Mouse (Mus musculus) midbrain, embryonic 13.5 days (tissue): ENCODE data around the gene Sult1a1. TPM values are rescaled to one million over a fixed set of nuclear protein-coding genes. Genes with fewer than 3 reads are reported as not detected.
A peak's percentile ranks its signal among the peaks of the same experiment; 100 is the strongest.

ENCODE experiments used
- ATAC-seq: fragments of 200-750 bp; cut with Nextera tagmentation; 2 replicates; pipeline ENCODE4 v1.8.0; 2017; ENCODE audit warnings: mild to moderate bottlenecking, moderate TSS enrichment, moderate library complexity
- H3K27ac ChIP-seq: fragments of 300-500 bp; sonication (generic); 2 replicates; pipeline ENCODE4 v1.5.1; 2015; ENCODE audit warnings: inconsistent platforms, mild to moderate bottlenecking, moderate library complexity
- H3K27me3 ChIP-seq: fragments of 300-500 bp; sonication (generic); 2 replicates; pipeline ENCODE4 v1.6.1; 2015; ENCODE audit warnings: mild to moderate bottlenecking, inconsistent platforms
- H3K36me3 ChIP-seq: fragments of 300-500 bp; sonication (generic); 2 replicates; pipeline ENCODE4 v1.6.1; 2015; ENCODE audit warnings: mild to moderate bottlenecking, inconsistent platforms
- H3K4me1 ChIP-seq: fragments of 300-500 bp; sonication (generic); replicated peaks from 2 replicates; pipeline ENCODE4 v1.6.1; 2015; ENCODE audit warnings: inconsistent platforms
- H3K4me2 ChIP-seq: fragments of 300-500 bp; sonication (generic); replicated peaks from 2 replicates; pipeline ENCODE4 v1.6.1; 2015; ENCODE audit warnings: moderate library complexity, mild to moderate bottlenecking, inconsistent platforms
- H3K4me3 ChIP-seq: fragments of 300-500 bp; sonication (generic); replicated peaks from 2 replicates; pipeline ENCODE4 v1.5.1; 2015; ENCODE audit warnings: mild to moderate bottlenecking, inconsistent platforms
- H3K9ac ChIP-seq: fragments of 300-500 bp; sonication (generic); replicated peaks from 2 replicates; pipeline ENCODE4 v1.6.1; 2015; ENCODE audit warnings: mild to moderate bottlenecking, inconsistent platforms
- H3K9me3 ChIP-seq: fragments of 300-500 bp; sonication (generic); 2 replicates; pipeline ENCODE4 v1.6.1; 2016; ENCODE audit warnings: mild to moderate bottlenecking, inconsistent platforms
- WGBS: fragments of 180-500 bp; shearing (Covaris S2); methylation state at CpG from one replicate; pipeline ENCODE4 v1.1.7; 2015; 5-methylcytosine and 5-hydroxymethylcytosine counted together
- polyA plus RNA-seq: library from polyadenylated mRNA; unstranded; fragments of >200 nt; fragmentation: Nextera tagmentation; extraction: Ambion mirVana; gene quantifications from 2 replicates; pipeline ENCODE4 v1.2.1, GENCODE M21; 2015

The Sult1a1 gene
- polyA plus RNA-seq, 1 experiment from 2014 or later, result 0.93 TPM

- peaks cover 13% of the 10 kb centered on the region for H3K36me3 ChIP-seq
- peak overlapping the region; percentile 88 for H3K27ac ChIP-seq
- H3K27me3 ChIP-seq, result peaks cover 7% of the 10 kb centered on the region; the same call in 1 of the 2 replicates
- peak overlapping the region; percentile 77 for H3K4me3 ChIP-seq
- peak; percentile 87 for ATAC-seq
- H3K9me3 ChIP-seq, result no peaks in the 10 kb centered on the region
- 2% methylated on average over 39 of the region's 39 CpGs for WGBS
- peak overlapping the region; percentile 77 for H3K4me2 ChIP-seq
- peaks cover 49% of the 10 kb centered on the region for H3K4me1 ChIP-seq
- peak overlapping the region; percentile 93 for H3K9ac ChIP-seq
Observed at GRCm38 (mm10) chr7:126704121-126704980, 28.1 kb upstream of the Sult1a1 start.

- Histone ChIP-seq H3K36me3 (peaks cover 19% of the 10 kb centered on the region), H3K4me1 (peaks cover 49% of the 10 kb centered on the region), H3K27ac (peak overlapping the region; percentile 88), H3K27me3 (peaks cover 7% of the 10 kb centered on the region; the same call in 1 of the 2 replicates), H3K4me2 (peak overlapping the region; percentile 77), H3K9ac (peak overlapping the region; percentile 93), H3K9me3 (no peaks in the 10 kb centered on the region), H3K4me3 (peak overlapping the region; percentile 77)
- 0 out of 2 replicates have a peak, but pooled peaks have one; percentile 6 for ATAC-seq
- 15% methylated on average over 7 of the region's 7 CpGs for WGBS
Observed at GRCm38 (mm10) chr7:126703757-126704077, 27.5 kb upstream of the Sult1a1 start.

- WGBS, result 82% methylated on average over 12 of the region's 12 CpGs
- no peaks in the 10 kb centered on the region for H3K9me3 ChIP-seq
- H3K27ac ChIP-seq, result peak overlapping the region; percentile 88
Observed at GRCm38 (mm10) chr7:126702861-126703756, 26.9 kb upstream of the Sult1a1 start.

GRCm38 (mm10) chr7:126702358-126702757, 26.1 kb upstream of the Sult1a1 start:
- WGBS, result 78% methylated on average over 6 of the region's 6 CpGs

More at GRCm38 (mm10) chr7:126702861-126703756, 26.9 kb upstream of the Sult1a1 start:
- peaks cover 7% of the 10 kb centered on the region; the same call in 1 of the 2 replicates for H3K27me3 ChIP-seq
- H3K4me2 ChIP-seq, result peak overlapping the region; percentile 77
- peaks cover 21% of the 10 kb centered on the region for H3K36me3 ChIP-seq
- H3K4me3 ChIP-seq, result peak overlapping the region; percentile 77
- peak overlapping the region; percentile 93 for H3K9ac ChIP-seq
- ATAC-seq, result no peak
- peaks cover 49% of the 10 kb centered on the region for H3K4me1 ChIP-seq

GRCm38 (mm10) chr7:126701559-126702357, 25.5 kb upstream of the Sult1a1 start:
- H3K27ac ChIP-seq, result no peak overlapping the region
- H3K36me3 ChIP-seq, result peaks cover 26% of the 10 kb centered on the region
- peaks cover 7% of the 10 kb centered on the region; the same call in 1 of the 2 replicates for H3K27me3 ChIP-seq
- peaks cover 61% of the 10 kb centered on the region for H3K4me1 ChIP-seq
- peak overlapping the region; percentile 36; the same call in 1 of the 2 replicates for H3K9ac ChIP-seq
- H3K4me2 ChIP-seq, result peak overlapping the region; percentile 30
- ATAC-seq, result no peak
- peak overlapping the region; percentile 10; the same call in 1 of the 2 replicates for H3K4me3 ChIP-seq
- WGBS, result 60% methylated on average over 24 of the region's 24 CpGs
- H3K9me3 ChIP-seq, result no peaks in the 10 kb centered on the region

More at GRCm38 (mm10) chr7:126702358-126702757, 26.1 kb upstream of the Sult1a1 start:
- H3K9me3 ChIP-seq, result no peaks in the 10 kb centered on the region
- peak overlapping the region; percentile 77 for H3K4me2 ChIP-seq
- ATAC-seq, result no peak
- H3K4me3 ChIP-seq, result peak overlapping the region; percentile 77; the same call in 1 of the 2 replicates
- no peak overlapping the region for H3K27ac ChIP-seq
- peaks cover 7% of the 10 kb centered on the region; the same call in 1 of the 2 replicates for H3K27me3 ChIP-seq
- 0 out of 2 replicates have a peak overlapping the region, but pooled peaks have one; percentile 36 for H3K9ac ChIP-seq
- H3K4me1 ChIP-seq, result peaks cover 55% of the 10 kb centered on the region
- H3K36me3 ChIP-seq, result peaks cover 26% of the 10 kb centered on the region

- Histone ChIP-seq H3K9me3 (no peaks in the 10 kb centered on the region), H3K27me3 (peaks cover 7% of the 10 kb centered on the region; the same call in 1 of the 2 replicates), H3K27ac (no peak overlapping the region), H3K9ac (peak overlapping the region; percentile 36; the same call in 1 of the 2 replicates), H3K4me3 (no peak overlapping the region), H3K4me2 (peak overlapping the region; percentile 30), H3K36me3 (peaks cover 26% of the 10 kb centered on the region), H3K4me1 (peaks cover 67% of the 10 kb centered on the region)
- under 1% methylated on average over 11 of the region's 11 CpGs for WGBS
- 0 out of 2 replicates have a peak, but pooled peaks have one; percentile 17 for ATAC-seq
Observed at GRCm38 (mm10) chr7:126701070-126701469, 24.8 kb upstream of the Sult1a1 start.

- peaks cover 67% of the 10 kb centered on the region for H3K4me1 ChIP-seq
- H3K27me3 ChIP-seq, result peaks cover 7% of the 10 kb centered on the region; the same call in 1 of the 2 replicates
- H3K9me3 ChIP-seq, result no peaks in the 10 kb centered on the region
- 86% methylated on average over 25 of the region's 25 CpGs for WGBS
- H3K4me3 ChIP-seq, result no peak overlapping the region
- H3K4me2 ChIP-seq, result no peak overlapping the region
- no peak overlapping the region for H3K27ac ChIP-seq
- ATAC-seq, result no peak
- H3K36me3 ChIP-seq, result peaks cover 26% of the 10 kb centered on the region
- H3K9ac ChIP-seq, result no peak overlapping the region
Observed at GRCm38 (mm10) chr7:126700063-126701015, 24.1 kb upstream of the Sult1a1 start.

GRCm38 (mm10) chr7:126697838-126698237, 21.6 kb upstream of the Sult1a1 start:
- no peaks in the 10 kb centered on the region for H3K9me3 ChIP-seq
- 0 out of 2 replicates have a peak, but pooled peaks cover 2% of the 10 kb centered on the region for H3K27me3 ChIP-seq
- peaks cover 26% of the 10 kb centered on the region for H3K36me3 ChIP-seq
- WGBS, result 96% methylated on average over 8 of the region's 8 CpGs
- H3K4me3 ChIP-seq, result no peak overlapping the region
- no peak overlapping the region for H3K9ac ChIP-seq
- ATAC-seq, result no peak
- peaks cover 61% of the 10 kb centered on the region for H3K4me1 ChIP-seq
- no peak overlapping the region for H3K27ac ChIP-seq
- H3K4me2 ChIP-seq, result no peak overlapping the region

GRCm38 (mm10) chr7:126696886-126697285, 20.7 kb upstream of the Sult1a1 start:
- Histone ChIP-seq H3K36me3 (peaks cover 35% of the 10 kb centered on the region), H3K27ac (no peak overlapping the region), H3K27me3 (no peaks in the 10 kb centered on the region), H3K9ac (peak overlapping the region; percentile 80), H3K4me1 (peaks cover 56% of the 10 kb centered on the region), H3K4me2 (peak overlapping the region; percentile 97), H3K9me3 (no peaks in the 10 kb centered on the region), H3K4me3 (peak overlapping the region; percentile 69)
- WGBS, result 69% methylated on average over 3 of the region's 3 CpGs
- ATAC-seq, result no peak

GRCm38 (mm10) chr7:126696303-126696702, 20.1 kb upstream of the Sult1a1 start:
- H3K36me3 ChIP-seq, result peaks cover 39% of the 10 kb centered on the region
- peak overlapping the region; percentile 74 for H3K27ac ChIP-seq
- H3K4me1 ChIP-seq, result peaks cover 50% of the 10 kb centered on the region
- peak overlapping the region; percentile 69 for H3K4me3 ChIP-seq
- peak overlapping the region; percentile 80 for H3K9ac ChIP-seq
- ATAC-seq, result no peak
- no peaks in the 10 kb centered on the region for H3K27me3 ChIP-seq
- H3K9me3 ChIP-seq, result no peaks in the 10 kb centered on the region
- WGBS, result 3% methylated on average over 17 of the region's 17 CpGs
- H3K4me2 ChIP-seq, result peak overlapping the region; percentile 97
